Mouse (Mus musculus) c-Kit-positive CD71-positive TER-119-positive erythroid progenitor cells, embryonic 14.5 days (primary cell): ENCODE results near the gene Maml3.

Source experiments
- DNase-seq: peaks from one replicate; pipeline ENCODE4 v3.0.0-alpha.2; 2013; ENCODE audit warnings: low spot score

Maml3 gene

DNA sequence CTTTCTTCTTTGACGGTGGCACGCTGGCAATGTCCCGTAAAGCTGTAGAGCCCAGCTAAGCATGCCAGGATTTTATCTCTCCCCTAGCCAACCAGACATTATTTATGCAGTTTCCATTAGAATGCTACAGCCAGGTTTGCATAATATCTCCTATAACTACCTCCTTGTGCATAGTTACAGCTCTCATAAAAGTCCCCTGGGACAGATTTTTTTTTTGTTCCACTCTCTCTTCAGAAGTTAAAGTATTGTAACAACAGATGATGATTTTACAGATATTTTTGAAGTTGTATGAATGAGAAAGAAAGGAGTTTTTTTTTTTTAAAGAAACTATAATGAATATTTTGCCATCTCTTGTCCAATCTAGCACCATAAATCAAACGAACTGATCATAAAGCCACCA lies 232.1 kb downstream of the Maml3 start:
- DNase-seq, result no peak

DNA sequence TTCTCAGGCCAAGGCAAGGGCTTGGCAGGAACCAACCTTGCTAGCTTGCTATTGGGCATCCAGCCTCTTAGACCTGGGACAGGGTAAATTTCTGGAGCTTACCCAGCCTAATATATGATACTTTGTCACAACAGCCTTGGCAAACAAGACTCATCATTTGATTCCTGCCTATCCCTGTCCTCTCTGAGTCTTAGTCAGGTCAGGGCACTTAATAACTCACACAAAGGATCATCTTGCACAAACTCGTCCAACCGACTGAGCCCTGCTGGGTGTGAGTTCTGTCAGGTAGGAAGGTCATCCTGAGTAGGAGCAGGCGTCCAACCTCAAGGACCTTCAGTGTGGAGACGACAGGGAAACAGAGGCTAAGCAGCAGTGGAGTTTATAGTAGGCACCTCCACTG lies 233.5 kb downstream of the Maml3 start:
- no peak for DNase-seq

DNA sequence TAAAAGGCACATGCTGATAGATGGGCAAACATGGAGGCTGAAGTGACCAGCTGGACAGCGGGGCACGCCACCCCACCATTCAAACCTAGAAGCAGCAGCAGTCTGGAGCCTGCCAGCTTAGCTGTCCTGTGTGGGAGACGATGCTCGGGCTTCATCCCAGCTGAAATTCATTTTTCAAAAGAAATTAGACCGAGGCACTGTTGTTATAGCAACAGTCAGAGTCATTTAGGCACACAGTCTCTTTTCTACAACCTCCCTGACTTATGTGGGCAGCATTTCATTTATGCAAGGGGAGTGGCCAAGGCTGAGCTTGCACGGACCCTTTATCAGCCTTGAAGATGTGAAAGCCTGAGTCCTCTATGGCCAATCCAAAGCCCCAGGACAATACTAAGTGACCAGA lies 234.9 kb downstream of the Maml3 start:
- no peak for DNase-seq

DNA sequence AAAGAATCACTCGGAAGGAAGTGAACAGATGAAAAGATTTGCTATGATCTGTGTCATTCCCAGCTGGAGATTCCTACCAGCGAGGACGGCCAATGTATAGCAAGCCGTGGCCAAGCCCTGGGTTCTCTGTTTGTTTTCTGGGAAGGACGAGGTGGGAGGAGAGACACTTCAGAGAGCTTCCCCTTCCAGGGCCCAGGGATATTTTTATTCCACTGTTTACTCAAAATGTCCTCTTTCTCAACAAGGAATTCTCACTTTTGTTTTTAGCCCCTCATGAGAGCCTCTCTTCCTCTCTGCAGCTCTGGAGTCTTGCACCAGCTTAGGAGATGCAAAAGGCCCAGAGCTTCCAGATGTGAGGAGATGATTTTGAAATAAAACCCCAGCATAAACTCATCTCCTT lies 236.0 kb downstream of the Maml3 start:
- DNase-seq, result no peak

DNA sequence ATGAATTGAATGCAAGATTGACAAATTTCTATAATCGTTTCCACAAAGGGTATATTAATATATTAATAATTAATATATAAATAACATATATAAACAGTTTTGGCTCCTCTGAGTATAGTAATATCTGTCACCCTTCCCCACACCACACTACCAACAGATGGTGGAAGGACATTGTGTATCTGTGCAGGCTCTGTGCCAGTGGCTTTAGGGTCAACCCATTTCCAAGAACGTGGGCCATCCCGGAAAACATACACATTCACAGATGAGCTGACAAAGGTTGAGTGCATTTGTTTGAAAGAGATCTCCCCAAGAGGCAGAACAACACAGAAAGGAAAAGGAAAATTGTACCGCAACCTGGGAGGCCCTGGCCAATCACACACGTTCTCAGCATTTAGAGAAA lies 238.4 kb downstream of the Maml3 start:
- no peak for DNase-seq

DNA sequence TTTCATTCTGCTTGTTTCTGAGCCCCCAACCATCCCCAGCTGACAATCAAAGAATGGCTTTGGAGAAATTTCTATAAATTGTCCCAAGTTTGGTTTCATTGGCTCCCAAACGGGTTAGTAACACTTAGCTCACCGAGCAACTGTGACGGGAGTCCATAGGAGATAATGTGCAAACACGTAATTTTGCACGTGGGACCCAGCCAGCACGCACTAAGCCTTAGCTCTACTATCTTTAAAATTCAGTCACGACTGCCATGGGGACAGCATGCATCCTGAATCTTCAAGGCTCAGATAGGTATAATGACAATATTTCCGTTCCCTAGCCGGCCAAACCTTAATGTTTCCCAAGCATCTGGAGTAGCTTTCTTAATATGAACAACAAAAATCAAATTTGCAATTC lies 243.2 kb downstream of the Maml3 start:
- no peak for DNase-seq

DNA sequence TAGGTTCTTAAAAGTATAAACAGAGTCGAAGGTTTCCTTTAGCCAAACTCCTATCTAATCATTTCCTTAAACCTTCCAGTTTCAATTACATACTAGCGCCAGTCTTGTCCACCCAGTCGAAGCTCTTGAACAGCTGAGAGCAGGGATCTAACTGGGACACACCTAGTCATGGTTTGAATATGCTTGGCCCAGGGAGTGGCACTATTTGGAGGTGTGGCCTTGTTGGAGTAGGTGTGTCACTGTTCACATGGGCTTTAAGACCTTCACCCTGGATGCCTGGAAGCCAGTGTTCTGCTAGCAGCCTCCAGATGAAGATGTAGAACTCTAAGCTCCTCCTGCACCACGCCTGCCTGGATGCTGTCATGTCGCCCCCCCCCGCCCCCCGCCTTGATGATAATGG lies 244.4 kb downstream of the Maml3 start:
- no peak for DNase-seq

DNA sequence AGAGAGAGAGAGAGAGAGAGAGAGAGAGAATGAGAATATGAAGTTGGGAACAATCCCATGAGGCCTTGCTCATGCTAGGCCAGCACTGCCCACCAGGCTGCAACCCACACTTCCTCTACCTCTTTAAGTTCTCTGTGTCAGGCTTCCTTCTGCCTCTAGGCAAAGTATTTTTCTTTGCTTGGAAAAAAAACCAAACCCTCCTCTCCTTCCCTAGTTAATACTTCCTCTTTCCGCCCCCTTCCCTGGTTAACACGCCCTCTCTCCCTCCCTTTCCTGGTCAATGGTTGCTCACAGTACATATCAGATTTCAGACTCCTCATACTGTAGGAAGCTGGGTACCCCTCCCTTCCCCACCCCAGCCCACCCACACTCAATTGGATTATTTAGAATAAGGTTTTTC lies 245.7 kb downstream of the Maml3 start:
- DNase-seq, result no peak

DNA sequence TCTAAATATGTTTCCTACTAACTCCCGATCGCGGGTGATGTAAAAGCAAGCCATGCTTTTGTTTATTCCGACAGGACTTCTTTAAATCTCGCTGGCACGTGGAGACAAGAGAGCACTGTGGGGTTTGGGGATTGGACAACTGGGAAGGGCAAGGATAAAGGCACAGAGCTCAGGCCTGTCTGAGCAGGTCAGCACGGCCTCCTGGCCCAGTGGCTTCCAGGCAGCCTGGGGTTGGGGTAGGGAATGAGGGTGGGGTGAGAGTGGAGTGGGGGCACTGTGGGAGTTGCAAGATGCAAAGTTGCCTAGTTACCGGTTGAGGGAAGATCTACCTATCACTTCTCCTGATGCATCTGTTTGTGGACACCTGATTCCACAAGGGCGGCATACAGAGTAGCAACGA lies 250.7 kb downstream of the Maml3 start:
- DNase-seq, result no peak

DNA sequence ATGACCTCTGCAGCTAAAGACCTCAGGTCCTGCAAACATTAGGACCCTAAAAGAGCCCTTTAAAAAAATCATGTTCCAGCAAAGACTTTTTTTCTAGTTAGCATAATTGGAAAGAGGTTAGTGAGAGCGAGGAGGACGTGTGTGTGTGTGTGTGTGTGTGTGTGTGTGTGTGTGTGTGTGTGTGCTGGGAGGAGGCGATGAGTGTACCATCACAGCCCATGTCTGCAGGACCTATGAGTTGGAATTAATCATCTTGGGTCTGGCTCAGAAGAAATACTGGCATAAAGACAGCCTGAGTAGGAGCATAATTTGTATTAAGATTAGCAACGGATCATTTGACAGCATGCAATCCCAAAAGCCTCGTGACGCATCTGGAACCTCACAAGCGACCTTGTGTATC lies 251.3 kb downstream of the Maml3 start:
- DNase-seq, result no peak

DNA sequence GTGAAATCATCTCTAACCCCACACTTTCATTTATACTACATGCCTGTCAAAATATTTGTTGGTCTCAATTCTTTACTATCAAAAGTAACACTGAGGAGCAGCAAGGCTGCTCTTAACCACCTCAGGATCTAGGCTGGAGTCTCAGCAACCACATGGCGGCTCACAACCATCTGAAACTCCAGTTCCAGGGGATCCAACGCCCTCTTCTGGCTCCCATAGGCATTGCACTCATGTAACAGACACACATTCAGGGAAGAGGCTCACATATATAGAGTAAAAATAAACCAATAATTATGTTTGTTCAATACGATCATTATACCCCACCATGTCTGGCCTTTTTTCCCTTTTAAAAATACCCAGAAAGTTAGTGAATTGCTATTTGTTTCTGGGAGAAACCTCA lies 252.2 kb downstream of the Maml3 start:
- no peak for DNase-seq

DNA sequence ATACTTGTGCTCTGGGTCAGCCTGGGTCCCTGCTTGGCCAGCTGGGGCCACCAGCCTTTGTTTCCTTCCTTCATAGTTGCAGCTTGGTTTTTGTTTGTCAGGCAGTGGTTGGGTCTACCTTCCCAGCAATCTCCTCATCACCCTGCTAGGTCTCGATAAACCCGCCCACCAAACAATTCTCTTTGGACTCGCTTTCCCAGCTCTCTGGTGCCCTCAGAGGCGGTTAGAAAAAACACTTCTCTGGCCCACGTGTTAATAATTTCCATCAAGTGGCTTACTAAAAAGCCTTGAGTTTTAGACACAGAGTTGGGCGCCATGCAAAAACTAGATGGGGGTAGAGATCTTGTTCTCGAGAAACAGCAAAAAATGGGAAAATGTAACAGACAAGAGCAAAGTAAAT lies 253.3 kb downstream of the Maml3 start:
- DNase-seq, result no peak

DNA sequence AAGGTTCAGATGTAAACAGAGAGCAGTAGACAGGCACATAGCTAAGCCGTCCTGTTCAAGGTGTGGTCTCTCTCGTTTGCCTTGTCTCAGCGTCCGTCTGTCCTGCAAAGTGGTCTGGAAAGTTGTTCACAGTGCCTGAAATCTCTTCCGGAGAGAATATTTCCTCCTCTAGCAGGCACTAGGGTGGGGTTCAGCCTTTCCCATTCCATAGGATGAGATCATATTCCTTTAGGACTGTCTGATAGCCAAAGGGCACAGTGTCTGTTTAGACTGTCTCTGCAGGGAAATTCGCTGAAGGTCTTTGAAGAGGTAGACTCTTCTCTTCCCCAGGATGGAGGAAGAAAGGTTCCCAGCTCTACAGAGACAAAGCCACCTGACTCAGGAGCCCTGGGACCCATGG lies 255.4 kb downstream of the Maml3 start:
- DNase-seq, result no peak

DNA sequence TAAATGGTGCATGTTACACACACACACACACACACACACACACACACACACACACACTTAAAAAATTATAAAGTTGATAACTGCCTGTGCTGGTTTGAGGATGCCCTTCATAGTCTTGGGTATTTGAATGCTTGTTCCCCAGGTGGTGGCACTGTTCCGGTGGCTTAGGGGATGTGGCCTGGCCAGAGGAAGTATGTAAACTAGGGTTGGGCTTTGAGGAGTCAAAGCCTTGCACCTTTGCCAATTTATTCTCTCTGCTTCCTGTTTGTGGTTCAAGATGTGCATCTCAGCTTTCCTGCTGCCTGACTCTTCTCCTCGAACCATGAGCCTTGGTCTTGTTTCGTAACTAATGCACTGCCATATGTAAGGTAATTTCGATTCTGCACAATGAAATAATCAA lies 257.6 kb downstream of the Maml3 start:
- no peak for DNase-seq

DNA sequence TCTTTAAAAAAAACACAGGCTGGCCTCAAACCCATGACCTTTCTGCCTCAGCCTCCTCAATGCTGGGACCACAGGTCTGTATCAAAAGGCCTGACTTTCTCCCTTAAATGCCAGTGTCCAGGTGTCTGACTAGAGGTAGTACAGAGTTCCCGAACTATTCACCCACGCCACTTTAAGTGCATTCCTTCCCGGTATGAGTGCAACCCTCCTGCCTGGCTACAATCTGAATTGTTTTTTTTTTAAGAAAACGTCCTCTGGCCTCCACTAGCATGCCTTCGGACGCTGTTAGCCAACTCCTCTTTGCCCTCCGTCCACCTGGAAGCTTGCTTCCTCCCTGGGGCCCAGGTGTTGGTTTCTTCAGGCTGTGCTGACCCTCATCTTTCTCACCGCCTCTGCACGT lies 260.6 kb downstream of the Maml3 start:
- DNase-seq, result no peak

DNA sequence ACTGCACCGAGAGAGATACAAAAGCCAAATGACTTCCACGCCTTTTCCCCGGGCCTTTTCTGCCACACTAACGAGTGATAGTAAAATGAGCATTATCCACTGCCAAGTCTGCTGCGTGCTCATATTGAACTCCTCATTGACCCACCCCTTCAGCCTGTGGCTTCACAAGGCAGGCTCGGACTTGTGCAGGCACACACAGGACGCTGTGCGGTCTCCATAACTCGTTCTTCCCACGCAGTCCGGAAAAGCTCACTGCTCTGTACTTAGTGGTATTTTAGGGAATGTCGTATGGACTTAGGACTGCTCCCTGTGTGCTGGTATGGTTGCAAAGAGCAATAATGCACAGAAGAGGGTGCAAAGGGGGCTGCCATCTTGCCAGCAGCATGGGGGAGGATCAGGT lies 262.7 kb downstream of the Maml3 start:
- no peak for DNase-seq

DNA sequence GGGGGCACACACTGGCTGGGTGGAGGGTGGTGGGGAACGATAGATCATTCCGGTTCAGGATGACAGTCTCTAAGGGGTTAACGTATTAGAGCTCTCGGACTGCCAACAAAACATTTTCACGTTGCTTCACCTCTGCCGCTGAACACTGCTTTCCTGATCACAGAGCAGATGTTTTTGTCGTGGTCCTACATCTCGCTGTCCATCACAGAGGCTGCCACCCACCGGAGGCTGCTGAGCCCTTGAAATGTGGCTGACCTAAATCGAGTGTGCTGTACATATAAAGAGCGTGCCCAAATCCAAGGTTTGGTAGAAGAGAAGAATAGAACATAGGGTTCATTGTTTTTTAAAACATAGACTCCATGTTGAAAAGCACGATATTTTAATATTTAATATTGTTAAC lies 263.3 kb downstream of the Maml3 start:
- DNase-seq, result no peak

DNA sequence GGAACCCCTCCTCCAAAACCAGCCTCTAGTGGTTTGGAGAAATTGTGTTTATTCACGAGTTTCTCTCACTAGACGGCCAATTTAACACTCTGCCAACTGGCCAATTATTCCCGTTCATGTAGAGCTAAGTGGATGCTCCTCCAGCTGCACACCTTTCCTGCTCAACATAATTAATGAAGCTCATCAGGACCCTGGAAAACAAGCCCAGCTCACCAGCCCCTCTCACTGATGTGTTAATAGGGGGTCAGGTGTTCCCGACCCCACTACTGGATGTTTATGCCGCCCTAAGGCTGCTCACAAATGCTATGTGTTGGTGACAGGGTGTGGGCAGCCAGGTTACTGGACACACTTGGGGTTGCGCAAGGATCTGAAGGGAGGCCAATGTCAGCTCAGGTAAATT lies 263.7 kb downstream of the Maml3 start:
- no peak for DNase-seq

DNA sequence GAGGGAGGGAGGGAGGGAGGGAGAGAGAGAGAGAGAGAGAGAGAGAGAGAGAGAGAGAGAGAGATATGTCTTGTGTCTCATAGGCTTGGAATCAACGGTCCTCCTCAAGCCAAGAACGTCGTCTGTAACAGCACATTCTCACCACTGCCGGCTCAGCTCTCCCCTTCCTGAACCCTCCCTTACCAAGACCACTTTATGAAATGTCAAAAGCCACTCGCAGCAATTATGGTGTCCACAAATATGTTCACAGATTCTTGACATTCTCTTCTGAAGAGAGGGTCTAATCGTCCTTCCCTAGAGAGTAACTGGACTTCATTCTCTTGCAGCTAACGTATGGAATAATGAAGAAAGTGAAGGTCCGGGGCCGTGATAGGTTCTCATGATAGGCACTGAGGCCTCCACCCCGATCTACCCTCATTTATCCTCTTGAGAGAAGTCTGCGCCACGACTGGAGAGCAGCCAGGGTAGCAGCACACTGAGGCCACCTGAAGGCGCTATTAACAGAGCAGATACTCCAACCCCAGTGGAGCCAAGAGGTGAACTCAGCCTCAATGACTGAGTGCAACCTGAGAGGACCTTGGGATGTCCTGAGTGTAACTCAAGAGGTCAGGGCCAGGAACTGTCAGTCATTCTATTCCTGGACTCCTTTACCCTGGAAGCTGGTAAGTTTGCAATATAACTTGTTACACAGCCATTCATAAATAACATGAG lies 264.6 kb downstream of the Maml3 start:
- DNase-seq, result no peak

DNA sequence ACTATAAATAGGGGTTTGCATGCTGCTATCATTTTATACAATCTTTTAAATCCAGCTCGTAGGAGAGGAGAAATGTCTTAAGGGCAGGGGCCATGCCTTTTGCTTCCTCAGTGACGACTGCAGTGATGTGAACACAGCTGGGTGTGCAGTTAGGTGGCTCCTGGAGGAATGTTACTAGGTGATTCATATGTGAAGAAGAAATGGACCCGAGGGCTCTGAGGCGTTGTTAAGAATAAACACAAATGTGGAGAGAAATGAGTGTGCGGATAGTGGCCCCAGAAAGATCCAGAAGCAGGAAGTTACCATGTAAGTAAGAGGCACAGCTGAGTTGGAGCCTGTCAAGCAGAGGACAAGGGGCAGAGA lies 265.5 kb downstream of the Maml3 start:
- DNase-seq, result no peak

DNA sequence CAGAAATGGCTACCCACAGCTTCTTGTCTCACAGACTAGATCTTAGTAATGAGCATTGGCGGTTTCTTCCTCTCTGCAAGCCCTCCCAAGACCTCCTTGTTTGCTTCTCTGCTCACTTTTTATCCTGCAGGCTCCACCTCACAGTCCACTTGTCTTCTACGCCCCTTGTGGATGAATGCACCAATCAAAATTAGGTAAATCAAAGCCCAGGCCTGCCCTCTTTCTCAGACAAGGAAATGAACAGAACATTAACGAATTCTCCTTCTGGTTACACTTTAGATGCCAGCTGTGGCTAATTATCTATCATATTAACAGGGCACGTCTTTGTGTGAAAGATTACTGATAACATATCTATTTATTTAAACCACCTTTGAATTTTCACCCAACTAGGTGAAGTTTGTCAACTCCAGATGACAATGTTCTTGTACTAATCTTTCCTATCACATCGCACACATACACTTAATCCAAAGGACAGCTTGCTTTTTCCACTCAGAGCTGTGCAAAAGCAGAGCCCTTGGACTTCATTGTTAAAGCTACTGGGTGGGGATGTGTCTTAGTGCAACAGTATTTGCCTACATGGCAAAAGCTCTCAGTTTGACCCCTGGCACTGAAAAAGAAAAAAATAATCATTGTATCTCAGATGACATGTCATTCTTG lies 266.1 kb downstream of the Maml3 start:
- no peak for DNase-seq

DNA sequence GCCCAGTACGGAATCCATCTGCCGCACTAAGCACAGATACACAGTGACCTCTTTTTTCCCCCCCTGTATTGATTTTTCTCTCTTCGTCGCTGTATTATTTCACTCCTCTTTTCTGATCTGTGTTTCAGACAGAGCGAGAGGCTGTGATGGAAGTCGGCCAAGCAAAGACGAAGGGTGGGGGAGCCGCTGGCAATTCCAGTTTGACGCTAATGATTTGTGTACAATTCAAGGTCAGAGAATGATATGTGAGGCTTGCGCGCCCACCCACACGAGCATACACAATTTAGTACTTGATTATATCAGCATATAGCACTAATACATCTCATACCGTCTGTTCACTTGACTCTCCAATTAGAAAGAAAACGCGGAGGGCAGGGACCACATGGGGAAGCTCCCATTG lies 271.9 kb downstream of the Maml3 start:
- DNase-seq, result no peak

DNA sequence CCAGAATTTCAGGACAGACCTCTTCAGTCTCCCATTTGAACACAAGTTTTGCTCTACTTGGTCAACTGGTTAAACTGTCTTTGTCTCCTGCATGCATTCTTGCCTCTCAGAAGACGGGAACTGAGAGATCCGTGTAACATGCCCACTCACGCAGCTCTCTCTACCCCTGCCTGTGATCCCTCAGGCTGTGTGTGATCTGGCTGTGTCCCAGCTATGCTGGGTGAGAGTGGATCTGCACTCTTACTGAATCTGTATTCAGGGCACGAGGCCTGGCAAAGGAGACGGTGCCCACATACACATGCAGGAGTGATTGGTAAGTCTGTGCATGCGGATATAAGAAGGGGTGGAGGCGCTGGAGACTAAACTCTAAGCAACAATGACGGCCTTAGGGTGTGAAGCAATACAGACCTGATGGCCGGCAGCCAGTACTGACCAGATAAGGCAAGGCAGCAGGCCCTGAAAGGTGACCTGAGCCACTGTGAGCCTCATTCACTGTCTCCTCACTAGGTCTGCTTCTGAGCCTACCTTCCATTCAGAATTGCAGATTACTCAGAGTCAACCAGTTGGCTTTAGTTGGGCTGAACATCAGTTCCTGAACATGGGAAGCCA lies 274.0 kb downstream of the Maml3 start:
- no peak for DNase-seq

DNA sequence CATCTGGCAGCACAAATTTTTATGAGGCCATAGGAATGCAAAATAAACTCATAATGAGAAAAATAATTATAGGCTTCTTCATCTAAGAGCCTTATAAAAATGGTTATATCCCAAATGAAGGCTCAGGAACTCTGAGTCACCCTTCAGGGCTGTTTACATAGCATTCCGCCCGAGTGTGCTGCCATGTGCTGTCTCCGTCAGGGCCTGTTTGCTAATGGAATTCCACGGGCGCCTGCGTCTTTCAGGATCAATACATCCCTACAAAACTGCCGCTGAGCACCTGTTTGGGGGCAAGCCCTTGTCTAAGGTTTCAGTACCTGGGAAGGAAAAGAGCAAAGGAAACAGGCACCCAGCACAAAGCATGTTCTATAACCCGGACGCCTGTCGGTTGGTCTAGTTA lies 279.3 kb downstream of the Maml3 start:
- DNase-seq, result no peak
